Mouse (Mus musculus): Measurements from ENCODE around the gene Rasgef1b. TPM values are rescaled to one million over a fixed set of nuclear protein-coding genes. Genes with fewer than 3 reads are reported as not detected.

Gene Rasgef1b
- total RNA-seq, 2 experiments from 2014 or later: 14.6 to 19.6 TPM

GRCm38 (mm10) chr5:99215207-99216157 lies 513.4 kb downstream of the Rasgef1b start:
- DNase-seq: no peak

- DNase-seq: peak; percentile 40 to 56
Measured at GRCm38 (mm10) chr5:99214400-99214799, 514.5 kb downstream of the Rasgef1b start.

GRCm38 (mm10) chr5:99213211-99213610 lies 515.7 kb downstream of the Rasgef1b start:
- no peak for DNase-seq

- DNase-seq: no peak
Measured at GRCm38 (mm10) chr5:99203475-99203874, 525.4 kb downstream of the Rasgef1b start.

- peak; percentile 51 to 72 for DNase-seq
Measured at GRCm38 (mm10) chr5:99202074-99202837, 526.6 kb downstream of the Rasgef1b start.

- no peak for DNase-seq
Measured at GRCm38 (mm10) chr5:99195436-99195835, 533.4 kb downstream of the Rasgef1b start.

GRCm38 (mm10) chr5:99190941-99191800 lies 537.7 kb downstream of the Rasgef1b start:
- no peak for DNase-seq

- DNase-seq: no peak
Measured at GRCm38 (mm10) chr5:99183637-99184036, 545.2 kb downstream of the Rasgef1b start.

- no peak for DNase-seq
Measured at GRCm38 (mm10) chr5:99174608-99175385, 554.1 kb downstream of the Rasgef1b start.

- no peak for DNase-seq
Measured at GRCm38 (mm10) chr5:99169836-99170235, 559.0 kb downstream of the Rasgef1b start.

- no peak for DNase-seq
Measured at GRCm38 (mm10) chr5:99167767-99168166, 561.1 kb downstream of the Rasgef1b start.

Other genes starting within 250 kb of the Rasgef1b start
- gene Vamp9, start 177.2 kb upstream of the Rasgef1b start, total RNA-seq (2021): not detected
- 10 to 100 TPM; 86.2 to 86.6 TPM for gene Hnrnpd, start 249.9 kb upstream of the Rasgef1b start, total RNA-seq (2021)
- gene 4930524J08Rik, start 250.0 kb upstream of the Rasgef1b start, total RNA-seq (2021): under 1 TPM; 0.47 to 0.87 TPM